Mouse (Mus musculus) cerebellum, adult 2 months (tissue): ENCODE measurements around the gene Serpine1. TPM values are rescaled to one million over a fixed set of nuclear protein-coding genes. Genes with fewer than 3 reads are reported as not detected.

Source experiments
- DNase-seq, 2 experiments: peaks; one replicate each; pipeline ENCODE4 v3.0.0; 2021
- H3K27ac ChIP-seq: fragments of 200-500 bp; 2 replicates; pipeline ENCODE4 v1.5.1; 2012; ENCODE audit warnings: low read length, control low read depth, inconsistent platforms; ENCODE audit not compliant: insufficient read depth
- H3K27me3 ChIP-seq: fragments of 200-500 bp; 2 replicates; pipeline ENCODE4 v1.6.1; 2012; ENCODE audit warnings: inconsistent platforms, mild to moderate bottlenecking, low read length, moderate library complexity; ENCODE audit not compliant: control insufficient read depth, insufficient read depth
- H3K4me1 ChIP-seq: fragments of 200-500 bp; 2 replicates; pipeline ENCODE4 v1.6.1; 2011; ENCODE audit warnings: low read length; ENCODE audit not compliant: control insufficient read depth, insufficient read depth
- H3K4me3 ChIP-seq: fragments of 200-500 bp; replicated peaks from 2 replicates; pipeline ENCODE3; 2011; ENCODE audit warnings: mild to moderate bottlenecking, low read depth, low read length, control low read depth; ENCODE audit not compliant: insufficient read depth
- CTCF ChIP-seq: fragments of 200-500 bp; IDR thresholded peaks from 2 replicates; pipeline ENCODE4 v1.5.1; 2011; ENCODE audit warnings: low read depth, mild to moderate bottlenecking, control low read depth, low read length, moderate library complexity, borderline replicate concordance; ENCODE audit not compliant: insufficient read depth
- POLR2A ChIP-seq: fragments of 200-500 bp; IDR thresholded peaks from 2 replicates; pipeline ENCODE4 v1.6.1; 2011; ENCODE audit warnings: low read length, control low read depth, borderline replicate concordance; ENCODE audit not compliant: insufficient read depth
- WGBS: fragments of 180-500 bp; shearing (Covaris S2); methylation state at CpG from one replicate; pipeline ENCODE4 v1.1.7; 2018; 5-methylcytosine and 5-hydroxymethylcytosine counted together
- polyA plus RNA-seq: library from polyadenylated mRNA; depleted of rRNA; stranded (reverse); fragments of >200 nt; gene quantifications from 2 replicates; pipeline ENCODE4 v1.2.3, GENCODE M21; 2012

Serpine1 gene
- polyA plus RNA-seq, 1 experiment: 0.38 TPM

- Histone ChIP-seq H3K27ac (no peak overlapping the region), H3K4me3 (no peak overlapping the region), H3K27me3 (no peaks in the 10 kb centered on the region), H3K4me1 (peaks cover 2% of the 10 kb centered on the region; the same call in 1 of the 2 replicates)
- WGBS: 51% methylated on average over 10 of the region's 10 CpGs
- DNase-seq: no peak
- no peak for TF ChIP-seq POLR2A
- TF ChIP-seq CTCF: no peak
Measured at GRCm38 (mm10) chr5:137090870-137091269, 18.8 kb upstream of the Serpine1 start.

- Histone ChIP-seq H3K27me3 (no peaks in the 10 kb centered on the region), H3K4me3 (no peak overlapping the region), H3K27ac (no peak overlapping the region), H3K4me1 (peaks cover under 1% of the 10 kb centered on the region; the same call in 1 of the 2 replicates)
- 77% methylated on average over 8 of the region's 8 CpGs for WGBS
- no peak for DNase-seq
- TF ChIP-seq POLR2A (no peak), CTCF (no peak)
Measured at GRCm38 (mm10) chr5:137087410-137087809, 15.3 kb upstream of the Serpine1 start.

GRCm38 (mm10) chr5:137085731-137086130 is 13.7 kb upstream of the Serpine1 start:
- 94% methylated on average over 3 of the region's 3 CpGs for WGBS
- H3K4me3 ChIP-seq: no peak overlapping the region
- H3K27ac ChIP-seq: no peak overlapping the region
- H3K4me1 ChIP-seq: no peaks in the 10 kb centered on the region
- DNase-seq: no peak
- H3K27me3 ChIP-seq: no peaks in the 10 kb centered on the region
- TF ChIP-seq POLR2A (no peak), CTCF (no peak)

GRCm38 (mm10) chr5:137085021-137085420 is 13.0 kb upstream of the Serpine1 start:
- DNase-seq: no peak
- Histone ChIP-seq H3K27me3 (no peaks in the 10 kb centered on the region), H3K27ac (no peak overlapping the region), H3K4me1 (no peaks in the 10 kb centered on the region), H3K4me3 (no peak overlapping the region)
- WGBS: 84% methylated on average over 6 of the region's 6 CpGs
- TF ChIP-seq CTCF (no peak), POLR2A (no peak)

- 94% methylated on average over 4 of the region's 4 CpGs for WGBS
- Histone ChIP-seq H3K27me3 (no peaks in the 10 kb centered on the region), H3K27ac (no peak overlapping the region), H3K4me3 (no peak overlapping the region), H3K4me1 (no peaks in the 10 kb centered on the region)
- no peak for TF ChIP-seq POLR2A
- no peak for TF ChIP-seq CTCF
- DNase-seq: no peak
Measured at GRCm38 (mm10) chr5:137083051-137083450, 11.0 kb upstream of the Serpine1 start.

GRCm38 (mm10) chr5:137079849-137080248 is 7.8 kb upstream of the Serpine1 start:
- no peak overlapping the region for H3K4me3 ChIP-seq
- TF ChIP-seq POLR2A (no peak), CTCF (no peak)
- no peak for DNase-seq
- H3K27me3 ChIP-seq: no peaks in the 10 kb centered on the region
- WGBS: 88% methylated on average over 5 of the region's 5 CpGs
- no peak overlapping the region for H3K27ac ChIP-seq
- H3K4me1 ChIP-seq: peaks cover 18% of the 10 kb centered on the region

- no peak for DNase-seq
- no peak for TF ChIP-seq CTCF
- TF ChIP-seq POLR2A: no peak
- H3K27me3 ChIP-seq: no peaks in the 10 kb centered on the region
- H3K4me3 ChIP-seq: no peak overlapping the region
- 79% methylated on average over 6 of the region's 6 CpGs for WGBS
- no peak overlapping the region for H3K27ac ChIP-seq
- peaks cover 22% of the 10 kb centered on the region for H3K4me1 ChIP-seq
Measured at GRCm38 (mm10) chr5:137078616-137079015, 6.5 kb upstream of the Serpine1 start.

GRCm38 (mm10) chr5:137078041-137078440 is 6.0 kb upstream of the Serpine1 start:
- Histone ChIP-seq H3K4me3 (no peak overlapping the region), H3K27me3 (no peaks in the 10 kb centered on the region), H3K27ac (no peak overlapping the region), H3K4me1 (peaks cover 23% of the 10 kb centered on the region)
- DNase-seq: no peak
- WGBS: 71% methylated on average over 14 of the region's 14 CpGs
- TF ChIP-seq POLR2A: no peak
- no peak for TF ChIP-seq CTCF

GRCm38 (mm10) chr5:137077187-137077586 is 5.1 kb upstream of the Serpine1 start:
- no peak for DNase-seq
- no peak overlapping the region for H3K27ac ChIP-seq
- H3K4me3 ChIP-seq: no peak overlapping the region
- 87% methylated on average over 7 of the region's 7 CpGs for WGBS
- no peak for TF ChIP-seq CTCF
- TF ChIP-seq POLR2A: no peak
- no peaks in the 10 kb centered on the region for H3K27me3 ChIP-seq
- peaks cover 31% of the 10 kb centered on the region for H3K4me1 ChIP-seq
